Mouse (Mus musculus): ENCODE results near the gene Zfp598.
A peak's percentile ranks its signal among the peaks of the same experiment; 100 is the strongest.

Zfp598 gene

GRCm38 (mm10) chr17:24722220-24722924, 52.9 kb downstream of the Zfp598 start:
- DNase-seq, result no peak

GRCm38 (mm10) chr17:24723122-24723880, 53.8 kb downstream of the Zfp598 start:
- DNase-seq, result no peak

- no peak for DNase-seq
These were observed 54.3 kb downstream of the Zfp598 start for GRCm38 (mm10) chr17:24723881-24724180.

- DNase-seq, result peak; percentile 99
These were observed 54.7 kb downstream of the Zfp598 start, which contains the start of gene Ndufb10 for GRCm38 (mm10) chr17:24724184-24724583. Gene Ndufb10 (minus strand): TSS chr17:24724478.

- no peak for DNase-seq
These were observed 56.3 kb downstream of the Zfp598 start for GRCm38 (mm10) chr17:24725637-24726390.

DNA sequence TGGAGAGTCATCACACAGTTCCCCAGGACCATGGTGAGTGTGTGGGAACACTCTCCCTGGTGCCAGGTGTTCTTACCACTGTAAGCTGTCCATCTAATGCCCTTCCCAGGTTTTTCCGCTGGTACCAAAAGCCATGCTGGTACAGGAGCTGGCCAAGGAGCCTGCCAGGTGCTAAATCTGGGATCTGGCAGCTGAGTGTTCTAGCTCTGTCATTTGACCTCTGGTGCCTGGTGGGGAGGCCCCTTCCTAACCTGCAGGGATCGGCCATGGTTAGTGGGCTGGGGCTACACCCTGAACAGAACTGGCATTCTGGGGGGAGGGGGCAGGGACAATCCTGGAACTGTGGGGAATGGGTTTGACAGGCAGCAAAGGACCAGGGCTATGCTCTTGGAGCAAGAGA, 58.1 kb downstream of the Zfp598 start, which contains the start of gene Rpl3l:
Rpl3l (plus strand) TSS at position 203 of the 400 bp plus-strand sequence.
- DNase-seq, result no peak

DNA sequence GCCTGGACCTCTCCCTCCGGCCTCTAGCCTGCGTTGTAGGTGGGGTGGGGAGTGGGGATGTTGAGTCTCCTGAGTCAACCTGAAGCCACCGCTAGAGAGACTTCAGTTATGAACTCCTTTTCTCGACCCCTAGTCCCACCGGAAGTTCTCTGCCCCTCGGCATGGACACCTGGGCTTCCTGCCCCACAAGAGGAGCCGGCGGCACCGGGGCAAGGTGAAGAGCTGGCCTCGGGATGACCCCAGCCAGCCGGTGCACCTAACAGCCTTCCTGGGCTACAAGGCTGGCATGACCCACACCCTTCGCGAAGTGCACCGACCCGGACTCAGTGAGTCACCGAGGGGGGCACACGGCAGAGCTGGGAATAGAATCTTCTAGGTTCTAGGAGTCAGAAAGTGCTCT, 58.7 kb downstream of the Zfp598 start:
- no peak for DNase-seq

DNA sequence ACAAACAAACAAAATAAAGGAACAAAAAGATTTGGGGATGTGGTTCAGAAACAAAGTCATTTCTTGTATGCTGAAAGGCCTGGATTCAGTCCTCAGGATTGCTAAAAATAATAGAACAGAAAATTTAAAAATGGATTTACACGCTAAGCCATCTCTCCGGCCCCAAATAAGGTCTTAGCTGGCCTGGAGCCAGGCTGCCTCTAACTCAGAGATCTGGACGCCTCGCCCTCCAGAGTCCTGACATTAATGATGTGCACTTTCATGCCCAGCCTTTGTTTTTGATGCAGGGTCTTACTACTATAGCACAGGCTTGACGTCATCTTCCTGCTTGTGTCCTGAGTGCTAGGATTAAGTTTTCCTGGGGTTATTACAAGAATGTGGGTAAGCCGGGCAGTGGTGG, 59.6 kb downstream of the Zfp598 start:
- no peak for DNase-seq

DNA sequence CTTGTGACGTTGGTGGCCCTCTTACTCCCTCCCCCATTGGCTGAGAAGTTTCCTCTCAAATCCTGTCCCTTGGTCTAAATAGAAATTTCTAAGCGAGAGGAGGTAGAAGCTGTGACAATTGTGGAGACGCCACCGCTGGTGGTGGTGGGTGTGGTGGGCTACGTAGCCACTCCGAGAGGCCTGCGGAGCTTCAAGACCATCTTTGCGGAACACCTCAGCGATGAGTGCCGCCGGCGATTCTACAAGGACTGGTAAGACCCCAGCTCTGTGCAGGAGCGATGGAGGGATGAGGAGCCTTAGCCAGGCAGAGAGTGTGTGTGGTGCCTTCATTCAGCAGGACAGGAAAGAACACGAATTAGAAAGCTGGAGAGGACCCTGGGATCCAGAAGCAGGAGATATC, 61.3 kb downstream of the Zfp598 start:
- no peak for DNase-seq
